Mouse (Mus musculus) 3T3-L1 (cell line): ENCODE results near the gene Pi16.
A peak's percentile ranks its signal among the peaks of the same experiment; 100 is the strongest.
"Not testable (repeated sequence)": the region's sequence is repeated elsewhere in the genome, so short reads cannot be mapped to it uniquely, and the experiment has no call there.

Experiments used
- DNase-seq: peaks from one replicate; pipeline ENCODE4 v3.0.0-alpha.2; 2015; ENCODE audit warnings: low read depth, low spot score

Gene Pi16

GRCm38 (mm10) chr17:29330671-29331410 lies 13.4 kb downstream of the Pi16 start:
- peak; percentile 91 for DNase-seq

- DNase-seq = no peak
Measured at GRCm38 (mm10) chr17:29332186-29332685, 14.8 kb downstream of the Pi16 start.

- DNase-seq = no peak
Measured at GRCm38 (mm10) chr17:29336266-29336990, 18.9 kb downstream of the Pi16 start.

GRCm38 (mm10) chr17:29337979-29338823 lies 20.7 kb downstream of the Pi16 start:
- DNase-seq = no peak

- DNase-seq = no peak
Measured at GRCm38 (mm10) chr17:29339170-29339768, 21.8 kb downstream of the Pi16 start.

- peak; percentile 46 for DNase-seq
Measured at GRCm38 (mm10) chr17:29340406-29341261, 23.2 kb downstream of the Pi16 start.

GRCm38 (mm10) chr17:29341591-29342003 lies 24.1 kb downstream of the Pi16 start:
- peak; percentile 61 for DNase-seq

- peak; percentile 72 for DNase-seq
Measured at GRCm38 (mm10) chr17:29342010-29342910, 24.8 kb downstream of the Pi16 start.

- DNase-seq = peak; percentile 51
Measured at GRCm38 (mm10) chr17:29343241-29343640, 25.8 kb downstream of the Pi16 start.

GRCm38 (mm10) chr17:29345272-29345671 lies 27.8 kb downstream of the Pi16 start:
- DNase-seq = no peak

- peak; percentile 74 for DNase-seq
Measured at GRCm38 (mm10) chr17:29346496-29347125, 29.1 kb downstream of the Pi16 start.

- no peak for DNase-seq
Measured at GRCm38 (mm10) chr17:29347126-29347644, 29.7 kb downstream of the Pi16 start.

GRCm38 (mm10) chr17:29347645-29348256 lies 30.3 kb downstream of the Pi16 start, which contains the start of gene Mtch1:
Gene Mtch1 (minus strand): TSS chr17:29347934.
- DNase-seq = peak; percentile 95

GRCm38 (mm10) chr17:29348996-29349395 lies 31.5 kb downstream of the Pi16 start:
- DNase-seq = no peak

GRCm38 (mm10) chr17:29351056-29351455 lies 33.6 kb downstream of the Pi16 start:
- not testable (repeated sequence) for DNase-seq

- DNase-seq = no peak
Measured at GRCm38 (mm10) chr17:29355461-29355840, 38.0 kb downstream of the Pi16 start.

- no peak for DNase-seq
Measured at GRCm38 (mm10) chr17:29355841-29356478, 38.5 kb downstream of the Pi16 start.

- no peak for DNase-seq
Measured at GRCm38 (mm10) chr17:29356479-29356856, 39.0 kb downstream of the Pi16 start.
